Mouse (Mus musculus) E14TG2a.4 (cell line): ENCODE data around the gene Dytn.
A peak's percentile ranks its signal among the peaks of the same experiment; 100 is the strongest.
"Not testable (repeated sequence)": the region's sequence is repeated elsewhere in the genome, so short reads cannot be mapped to it uniquely, and the experiment has no call there.

Experiments
- H3K27me3 ChIP-seq: 2 replicates; pipeline ENCODE4 v1.6.1; 2014; ENCODE audit warnings: low read length, control low read depth; ENCODE audit not compliant: insufficient read depth
- H3K36me3 ChIP-seq: 2 replicates; pipeline ENCODE4 v1.6.1; 2014; ENCODE audit warnings: low read length, control low read depth; ENCODE audit not compliant: insufficient read depth
- H3K4me1 ChIP-seq: replicated peaks from 2 replicates; pipeline ENCODE4 v1.6.1; 2014; ENCODE audit warnings: low read depth, low read length, control low read depth
- H3K4me3 ChIP-seq: replicated peaks from 2 replicates; pipeline ENCODE4 v1.5.1; 2014; ENCODE audit warnings: mild to moderate bottlenecking, low read length
- H3K9me3 ChIP-seq: 2 replicates; pipeline ENCODE4 v1.6.1; 2014; ENCODE audit warnings: low read length, control low read depth
- CTCF ChIP-seq: conservative IDR thresholded peaks from 2 replicates; pipeline ENCODE4 v1.5.1; 2014; ENCODE audit warnings: low read length
- NANOG ChIP-seq: IDR thresholded peaks from 2 replicates; pipeline ENCODE4 v1.6.1; 2014; ENCODE audit warnings: borderline replicate concordance, low read length, mixed read lengths
- POU5F1 ChIP-seq: IDR thresholded peaks from 2 replicates; pipeline ENCODE4 v1.6.1; 2014; ENCODE audit warnings: low read length, borderline replicate concordance

Gene Dytn

DNA sequence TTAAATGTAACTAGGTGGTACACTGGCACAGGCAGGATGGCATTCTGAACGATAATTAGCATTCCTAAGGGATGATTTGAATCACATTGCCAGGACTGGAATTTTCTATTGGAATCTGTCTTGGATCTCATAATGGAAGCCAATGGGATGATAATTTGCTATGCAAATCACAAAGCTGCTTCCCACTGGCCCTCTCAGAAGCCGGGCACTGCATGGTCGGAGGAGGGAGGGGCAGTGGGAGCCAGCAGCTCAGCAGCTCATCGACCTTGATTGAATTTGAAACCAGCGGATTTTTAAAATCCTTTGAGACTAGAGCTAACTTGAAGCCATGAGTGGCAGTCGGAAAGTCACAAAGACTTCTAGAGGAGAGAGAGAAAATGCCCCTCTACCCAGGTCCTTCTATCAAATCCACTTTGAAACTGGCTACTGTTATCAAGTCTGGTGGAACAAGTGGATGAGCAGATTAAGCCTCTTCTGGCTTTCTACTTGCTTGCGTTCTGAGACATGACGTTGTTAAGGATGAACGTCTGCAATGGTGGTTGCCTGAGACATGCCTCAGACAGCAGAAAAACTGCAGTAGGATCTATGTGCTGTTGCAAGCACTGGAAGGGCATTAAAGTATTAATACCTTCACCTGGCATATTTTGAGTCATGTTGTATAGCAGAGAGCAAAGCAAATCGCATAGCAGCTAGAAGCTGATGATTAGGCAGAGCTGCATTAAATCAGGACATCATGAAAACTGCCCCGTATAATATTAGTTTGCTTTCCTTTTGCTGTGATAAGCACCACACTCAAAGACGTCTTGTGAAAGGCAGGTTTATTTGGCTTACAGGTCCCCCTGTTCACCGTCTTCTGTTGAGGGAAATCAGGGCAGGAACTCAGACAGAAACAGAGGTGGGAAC is 18.5 kb downstream of the Dytn start:
- peaks cover 5% of the 10 kb centered on the region; the same call in 1 of the 2 replicates for H3K9me3 ChIP-seq
- H3K4me1 ChIP-seq: peaks cover 28% of the 10 kb centered on the region
- TF ChIP-seq POU5F1 (no peak), NANOG (no peak), CTCF (no peak)
- H3K4me3 ChIP-seq: no peak overlapping the region
- peaks cover 19% of the 10 kb centered on the region for H3K27me3 ChIP-seq
- no peaks in the 10 kb centered on the region for H3K36me3 ChIP-seq

DNA sequence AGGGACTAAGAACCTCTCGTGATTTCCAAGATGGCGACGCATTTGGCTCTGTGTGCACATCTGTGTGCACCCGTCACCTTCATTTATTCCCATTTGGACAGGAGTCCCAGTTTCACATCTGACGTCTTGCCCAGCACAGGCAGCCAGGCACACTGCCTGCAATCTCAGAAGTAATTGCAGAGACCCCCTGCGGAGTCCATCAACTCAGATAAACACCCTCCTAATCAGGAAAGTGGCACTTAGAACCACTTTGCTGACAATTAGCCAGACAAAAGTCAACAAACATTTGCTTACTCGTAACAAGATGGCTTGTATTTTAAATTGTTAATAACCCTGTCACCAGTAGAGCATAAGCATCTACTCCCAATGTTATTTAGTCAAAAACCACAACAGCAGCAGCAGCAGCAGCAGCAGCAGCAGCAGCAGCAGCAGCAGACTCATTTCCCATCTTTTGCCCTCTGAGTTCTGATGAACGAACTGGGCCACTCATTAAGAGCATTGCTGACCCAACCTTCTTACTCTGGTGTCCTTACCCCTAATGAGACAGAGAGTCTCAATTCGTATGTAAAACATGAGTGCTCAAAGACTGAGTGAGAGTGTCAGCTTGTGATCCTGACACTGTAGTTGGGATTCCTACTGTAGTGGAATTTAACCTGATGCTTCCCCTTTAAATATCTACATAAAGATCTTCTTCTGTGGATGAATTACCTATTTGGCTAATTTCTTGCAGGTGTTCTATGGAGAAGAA is 19.4 kb downstream of the Dytn start:
- peaks cover 28% of the 10 kb centered on the region for H3K4me1 ChIP-seq
- H3K27me3 ChIP-seq: peaks cover 23% of the 10 kb centered on the region
- no peaks in the 10 kb centered on the region for H3K36me3 ChIP-seq
- no peak overlapping the region for H3K4me3 ChIP-seq
- peaks cover 5% of the 10 kb centered on the region; the same call in 1 of the 2 replicates for H3K9me3 ChIP-seq
- no peak for TF ChIP-seq POU5F1
- no peak for TF ChIP-seq CTCF
- no peak; the same call in 1 of the 2 replicates for TF ChIP-seq NANOG

DNA sequence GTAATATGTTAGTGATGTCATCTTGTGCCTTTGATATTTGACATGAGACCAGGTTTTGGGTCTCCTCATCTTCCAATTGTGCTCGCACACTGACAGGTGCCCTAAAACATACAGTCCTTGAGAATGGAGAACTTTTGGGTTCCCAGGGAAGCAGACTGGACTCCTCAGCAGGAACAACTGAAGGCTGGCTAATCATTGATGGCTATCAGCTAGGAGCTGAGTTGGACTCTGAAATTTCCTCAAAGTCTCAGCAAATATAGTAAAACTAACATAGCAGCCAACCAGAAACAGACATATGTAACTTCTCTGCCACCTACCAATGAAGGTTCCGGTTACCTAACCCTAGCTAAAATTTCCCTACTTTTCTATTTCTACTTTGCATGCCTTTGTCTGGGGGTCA is 20.6 kb downstream of the Dytn start:
- peaks cover 29% of the 10 kb centered on the region for H3K27me3 ChIP-seq
- no peak for TF ChIP-seq CTCF
- no peak for TF ChIP-seq POU5F1
- TF ChIP-seq NANOG: no peak

DNA sequence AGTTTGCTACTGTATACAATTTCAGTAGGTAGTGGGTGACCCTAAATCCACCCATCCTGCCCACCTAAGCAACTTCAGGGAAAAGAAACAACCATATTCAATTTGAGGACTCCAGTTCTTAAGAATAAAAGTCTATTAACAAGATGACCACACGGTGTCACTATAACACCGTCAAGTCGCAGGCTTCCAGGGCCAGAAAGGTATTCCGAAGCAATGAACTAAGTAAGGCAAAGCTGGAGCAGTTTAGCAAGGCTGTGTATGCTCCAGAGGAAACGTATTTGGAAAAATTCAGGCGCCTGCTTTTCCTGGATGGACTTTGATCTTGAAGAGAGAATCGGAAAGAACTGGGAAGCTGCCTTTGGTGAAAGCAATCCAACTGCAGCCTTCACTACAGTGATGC is 27.1 kb downstream of the Dytn start:
- peaks cover 4% of the 10 kb centered on the region for H3K4me1 ChIP-seq
- H3K9me3 ChIP-seq: no peaks in the 10 kb centered on the region
- H3K27me3 ChIP-seq: peaks cover 20% of the 10 kb centered on the region
- no peaks in the 10 kb centered on the region for H3K36me3 ChIP-seq
- TF ChIP-seq POU5F1: no peak
- peak; percentile 12; the same call in 1 of the 2 replicates for TF ChIP-seq CTCF
- no peak for TF ChIP-seq NANOG
- no peak overlapping the region for H3K4me3 ChIP-seq

More for the DNA sequence above, 20.6 kb downstream of the Dytn start:
- Histone ChIP-seq H3K9me3 (peaks cover 5% of the 10 kb centered on the region; the same call in 1 of the 2 replicates), H3K36me3 (no peaks in the 10 kb centered on the region), H3K4me1 (peaks cover 28% of the 10 kb centered on the region), H3K4me3 (no peak overlapping the region)

DNA sequence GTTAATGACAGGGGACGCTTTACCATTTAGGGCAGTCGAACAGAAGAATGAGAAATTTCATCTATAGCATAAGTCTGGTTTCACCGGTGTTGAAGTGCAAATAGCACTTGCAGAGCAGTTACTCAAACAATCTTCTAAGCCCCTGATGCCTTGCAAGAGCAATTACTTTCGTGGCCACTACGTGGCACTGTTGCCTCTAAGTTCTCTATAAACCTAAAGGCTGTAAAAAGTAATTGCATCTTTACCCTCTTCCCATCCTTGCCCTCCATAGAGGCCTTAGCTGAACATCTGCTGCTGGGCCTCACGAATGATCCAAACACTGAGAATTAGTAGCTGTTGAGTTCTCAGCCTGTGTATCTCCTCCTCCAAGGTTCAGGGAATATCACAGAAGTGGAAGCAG is 28.7 kb downstream of the Dytn start:
- Histone ChIP-seq H3K4me3 (no peak overlapping the region), H3K27me3 (peaks cover 12% of the 10 kb centered on the region; the same call in 1 of the 2 replicates), H3K36me3 (no peaks in the 10 kb centered on the region), H3K9me3 (no peaks in the 10 kb centered on the region), H3K4me1 (no peaks in the 10 kb centered on the region)
- TF ChIP-seq NANOG: no peak
- peak; percentile 90 for TF ChIP-seq CTCF
- no peak for TF ChIP-seq POU5F1

DNA sequence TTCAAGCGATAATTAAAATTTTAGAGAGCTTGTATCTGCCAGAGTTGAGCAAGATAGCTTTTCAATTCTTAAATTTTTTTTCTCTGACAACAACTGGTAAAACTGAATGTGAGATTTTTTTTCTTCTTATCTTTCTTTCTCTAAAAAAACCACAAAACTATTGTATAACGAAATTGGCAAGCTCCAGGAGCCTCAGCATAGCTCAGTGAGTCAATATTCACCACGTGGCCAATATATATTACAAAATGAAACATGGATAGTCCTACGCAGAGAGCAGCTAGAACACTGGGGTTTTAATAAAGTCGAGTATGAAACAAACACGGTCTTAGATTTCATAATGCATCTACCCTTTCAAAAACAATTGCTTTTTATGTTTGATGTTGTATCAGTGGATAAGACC is 46.8 kb downstream of the Dytn start:
- H3K36me3 ChIP-seq: no peaks in the 10 kb centered on the region
- no peak for TF ChIP-seq POU5F1
- no peak for TF ChIP-seq CTCF
- no peak for TF ChIP-seq NANOG

DNA sequence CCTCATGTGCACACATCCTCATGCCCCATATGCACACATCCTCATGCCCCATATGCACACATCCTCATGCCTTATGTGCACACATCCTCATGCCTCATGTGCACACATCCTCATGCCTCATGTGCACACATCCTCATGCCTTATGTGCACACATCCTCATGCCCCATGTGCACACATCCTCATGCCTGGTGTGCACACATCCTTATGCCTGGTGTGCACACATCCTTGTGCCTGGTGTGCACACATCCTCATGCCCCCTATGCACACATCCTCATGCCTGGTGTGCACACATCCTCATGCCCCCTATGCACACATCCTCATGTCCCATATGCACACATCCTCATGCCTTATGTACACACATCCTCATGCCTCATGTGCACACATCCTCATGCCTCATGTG is 56.3 kb downstream of the Dytn start:
- not testable (repeated sequence) for H3K27me3 ChIP-seq, H3K4me3 ChIP-seq, H3K9me3 ChIP-seq, H3K4me1 ChIP-seq, H3K36me3 ChIP-seq

More for the DNA sequence above, 46.8 kb downstream of the Dytn start:
- Histone ChIP-seq H3K4me1 (peaks cover 1% of the 10 kb centered on the region; the same call in 1 of the 2 replicates), H3K9me3 (no peaks in the 10 kb centered on the region), H3K4me3 (no peak overlapping the region), H3K27me3 (peaks cover 13% of the 10 kb centered on the region)

- Histone ChIP-seq H3K9me3 (peaks cover 10% of the 10 kb centered on the region), H3K27me3 (peaks cover under 1% of the 10 kb centered on the region; the same call in 1 of the 2 replicates)
- TF ChIP-seq CTCF: no peak
- TF ChIP-seq NANOG: no peak
- TF ChIP-seq POU5F1: no peak
These were observed 58.5 kb downstream of the Dytn start for GRCm38 (mm10) chr1:63628211-63628610.

More at GRCm38 (mm10) chr1:63628211-63628610, 58.5 kb downstream of the Dytn start:
- H3K4me1 ChIP-seq: no peaks in the 10 kb centered on the region
- H3K4me3 ChIP-seq: no peak overlapping the region
- H3K36me3 ChIP-seq: no peaks in the 10 kb centered on the region
